Mouse (Mus musculus) spleen, adult 2 months (tissue): ENCODE results near the gene Ascl3.

ENCODE experiments used
- CTCF ChIP-seq: fragments of 200-500 bp; IDR thresholded peaks from 2 replicates; pipeline ENCODE4 v1.5.1; 2011; ENCODE audit warnings: mild to moderate bottlenecking, inconsistent platforms; ENCODE audit not compliant: insufficient read depth, insufficient read length, insufficient replicate concordance; ENCODE audit errors: extremely low read depth
- POLR2A ChIP-seq: fragments of 200-500 bp; IDR thresholded peaks from 2 replicates; pipeline ENCODE4 v1.6.1; 2011; ENCODE audit warnings: low read depth, low read length, inconsistent platforms

GRCm38 (mm10) chr7:109700213-109700612, 31.3 kb downstream of the Ascl3 start:
- TF ChIP-seq POLR2A (no peak), CTCF (no peak)
